Mouse (Mus musculus) retina, embryonic 14.5 days (tissue): ENCODE data around the gene Pan2.
A peak's percentile ranks its signal among the peaks of the same experiment; 100 is the strongest.

Experiments
- DNase-seq: peaks from one replicate; pipeline ENCODE4 v3.0.0-alpha.2; 2015; ENCODE audit warnings: low spot score

Pan2 gene

GRCm38 (mm10) chr10:128336597-128336996 is 33.5 kb downstream of the Pan2 start:
- DNase-seq: no peak

GRCm38 (mm10) chr10:128337306-128338181 is 34.4 kb downstream of the Pan2 start, which contains the start of gene Cs:
Gene Cs (plus strand): TSS chr10:128337734.
- DNase-seq: peak; percentile 98

DNA sequence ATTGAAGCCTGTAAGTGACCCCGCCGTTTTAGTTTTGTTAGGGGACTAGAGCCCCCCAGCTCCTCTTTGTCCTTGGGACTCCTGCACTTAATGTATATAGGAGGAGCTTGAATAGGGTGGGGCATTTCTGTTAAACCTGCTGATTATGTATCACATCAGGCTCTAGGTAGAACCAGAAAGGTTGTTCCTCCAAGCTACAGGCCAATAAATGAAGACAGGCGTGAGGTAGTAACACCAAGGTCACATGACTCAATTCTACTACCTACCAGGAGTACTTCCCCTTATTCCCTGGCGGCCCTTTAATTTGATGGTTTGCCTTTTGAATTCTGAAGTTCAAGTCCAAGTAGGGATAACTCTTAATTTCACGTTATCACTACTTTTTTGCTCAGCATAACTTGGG is 35.3 kb downstream of the Pan2 start:
- DNase-seq: no peak

DNA sequence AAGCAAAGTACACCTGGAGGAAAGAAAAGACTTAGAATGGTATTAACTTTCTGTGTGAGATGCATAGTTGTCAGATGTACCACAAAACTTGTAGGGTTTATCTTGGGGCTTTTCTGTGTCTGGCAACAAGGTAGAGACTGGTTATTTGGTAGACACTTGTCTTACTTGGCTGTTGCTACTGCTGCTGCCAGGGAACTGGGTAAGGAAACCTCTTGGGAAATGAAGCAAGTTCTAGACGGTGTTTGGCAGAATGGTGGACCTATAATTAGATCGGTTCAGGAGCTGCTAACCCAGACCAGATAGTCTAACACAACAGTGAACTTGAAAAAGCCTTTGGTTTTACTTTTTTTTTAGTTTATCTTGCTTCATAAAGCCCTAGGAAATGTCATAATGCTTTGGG is 35.8 kb downstream of the Pan2 start:
- no peak for DNase-seq

DNA sequence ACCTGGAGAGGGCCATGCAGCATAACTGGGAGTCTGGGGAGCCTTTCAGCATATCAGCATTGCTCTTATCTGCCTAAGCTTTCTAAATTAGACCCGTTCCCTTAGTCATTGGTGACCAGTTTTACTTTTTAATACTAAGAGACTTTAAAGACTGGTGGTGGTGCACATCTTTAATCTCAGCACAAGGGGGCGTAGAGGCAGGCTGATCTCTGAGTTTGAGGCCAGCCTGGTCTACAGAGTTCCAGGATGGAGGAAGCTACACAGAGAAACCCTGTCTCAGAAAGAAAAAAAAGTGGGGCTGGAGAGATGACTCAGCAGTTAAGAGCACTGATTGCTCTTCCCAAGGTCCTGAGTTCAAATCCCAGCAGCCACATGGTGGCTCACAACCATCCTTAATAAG is 37.1 kb downstream of the Pan2 start:
- DNase-seq: no peak

GRCm38 (mm10) chr10:128343436-128343835 is 40.3 kb downstream of the Pan2 start:
- DNase-seq: no peak

GRCm38 (mm10) chr10:128344568-128345275 is 41.6 kb downstream of the Pan2 start:
- DNase-seq: peak; percentile 36

DNA sequence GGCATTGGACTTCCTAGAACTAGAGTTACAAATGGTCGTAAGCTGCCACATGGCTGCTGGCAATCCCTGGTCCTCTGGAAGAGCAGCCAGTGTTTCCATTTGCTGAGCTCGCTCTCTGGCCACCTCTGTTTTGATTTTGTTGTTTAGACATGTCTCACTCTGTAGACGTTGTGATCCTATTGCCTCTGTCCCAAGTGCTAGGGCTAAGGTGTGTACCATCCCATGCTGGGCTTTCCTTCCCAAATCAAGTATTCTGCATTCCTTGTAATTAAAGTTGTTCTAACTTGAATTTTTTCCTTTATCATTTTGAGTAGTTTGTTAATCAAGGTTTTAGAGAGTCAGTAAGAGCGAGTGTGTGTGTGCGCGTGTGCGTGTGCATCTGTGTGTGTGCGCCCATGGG is 44.4 kb downstream of the Pan2 start:
- DNase-seq: no peak

GRCm38 (mm10) chr10:128358796-128359195 is 55.7 kb downstream of the Pan2 start:
- peak; percentile 82 for DNase-seq

DNA sequence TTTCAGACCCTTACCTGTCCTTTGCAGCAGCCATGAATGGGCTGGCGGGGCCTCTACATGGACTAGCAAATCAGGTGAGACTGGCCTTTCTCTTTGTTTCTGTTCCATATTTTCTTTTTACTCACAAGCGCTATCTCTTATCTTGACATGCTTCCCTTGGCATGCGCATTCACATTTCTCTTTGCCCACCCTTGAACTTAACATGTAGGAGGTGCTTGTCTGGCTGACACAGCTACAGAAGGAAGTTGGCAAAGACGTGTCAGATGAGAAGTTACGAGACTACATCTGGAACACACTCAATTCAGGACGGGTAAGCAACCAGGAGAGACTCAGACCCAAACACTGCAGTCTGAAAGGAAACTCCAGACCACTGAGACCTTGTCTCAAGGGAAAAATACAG is 56.1 kb downstream of the Pan2 start:
- DNase-seq: no peak

GRCm38 (mm10) chr10:128361836-128362235 is 58.7 kb downstream of the Pan2 start:
- no peak for DNase-seq

DNA sequence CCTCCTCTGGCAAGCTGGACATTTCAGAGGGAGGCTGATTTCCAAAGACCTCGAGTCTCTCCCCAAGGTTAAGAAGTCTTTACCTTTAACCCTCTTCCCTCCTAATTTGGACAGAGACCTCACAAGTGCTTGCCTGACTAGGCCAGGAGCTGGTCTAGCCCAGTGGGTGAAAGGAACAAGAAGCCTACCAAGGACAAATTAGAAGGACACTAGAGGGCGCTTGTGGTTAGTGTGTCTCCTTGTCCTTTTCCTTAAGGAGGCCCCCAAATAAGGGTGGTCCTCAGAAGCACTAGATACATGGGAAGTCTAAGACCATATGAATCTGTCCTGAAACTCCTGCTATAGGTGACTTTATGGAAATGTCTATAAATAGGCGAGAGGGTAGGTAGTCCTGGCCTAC is 59.4 kb downstream of the Pan2 start:
- DNase-seq: peak; percentile 84

DNA sequence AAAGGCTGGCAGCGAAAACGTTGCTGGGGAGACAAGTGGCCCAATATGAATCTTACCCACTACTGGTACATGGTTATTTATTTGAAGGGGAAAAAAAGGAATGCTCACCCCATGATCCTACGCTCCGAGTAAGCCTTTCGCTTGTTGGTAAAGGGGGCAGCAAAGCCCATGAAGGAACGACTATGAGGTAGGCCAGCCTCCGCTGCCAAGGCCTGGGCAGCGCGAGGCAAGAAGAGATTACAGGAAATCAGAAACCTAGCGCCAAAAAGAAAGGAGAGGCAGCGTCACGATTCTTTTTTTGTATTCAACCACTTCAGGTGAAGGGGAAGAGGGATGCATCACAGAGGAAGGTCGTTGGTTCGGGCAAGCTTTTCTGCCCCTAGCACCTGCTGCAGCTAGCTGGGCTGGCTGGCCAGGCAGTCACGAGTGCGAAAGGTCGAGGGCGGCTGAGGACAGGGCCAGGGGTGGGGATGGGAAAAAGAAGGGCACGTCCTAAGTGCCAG is 64.8 kb downstream of the Pan2 start:
- no peak for DNase-seq

DNA sequence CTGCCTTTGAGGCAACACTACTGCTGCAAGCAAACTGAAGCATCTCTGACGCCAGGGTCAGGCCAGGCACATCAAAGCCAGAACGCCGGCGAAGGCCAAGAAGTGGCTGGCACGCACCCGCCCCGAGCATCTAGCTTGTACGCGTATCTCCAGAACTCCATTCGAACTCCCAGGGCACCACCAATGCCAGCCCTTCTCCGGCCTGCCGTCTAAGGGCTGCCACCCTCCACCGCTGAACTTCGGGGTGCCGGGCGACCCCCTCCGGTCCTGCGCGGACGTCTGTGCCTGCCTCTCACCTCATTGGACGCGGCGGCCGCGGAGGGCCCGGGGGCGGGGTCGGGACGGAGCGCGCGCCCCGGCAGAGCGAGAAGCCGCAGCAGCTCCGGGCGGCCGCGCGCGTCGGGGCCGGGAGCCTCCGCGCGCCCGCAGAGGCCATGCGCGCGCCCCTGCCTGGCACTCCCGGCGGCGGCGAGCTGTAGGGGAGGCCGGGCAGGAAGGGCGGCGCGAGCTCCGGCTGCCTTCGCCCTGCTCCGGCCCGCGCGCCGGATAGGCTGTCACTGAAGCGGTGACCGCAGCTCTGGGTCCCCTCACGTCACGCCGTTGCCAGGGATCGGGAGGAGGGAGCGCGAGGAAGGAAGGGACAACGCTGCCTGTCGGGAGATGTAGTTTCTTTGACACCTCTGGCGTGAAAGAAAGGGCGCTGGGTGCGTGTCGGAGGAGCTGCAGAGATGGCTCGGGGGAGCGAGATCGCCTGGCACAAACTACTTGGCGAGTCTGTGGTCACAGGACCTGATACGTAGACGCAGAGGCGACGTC is 65.5 kb downstream of the Pan2 start, which contains the start of gene Coq10a:
Gene Coq10a, minus strand, starts transcription at position 596 of the 816 bp plus-strand sequence.
- DNase-seq: peak; percentile 90

- no peak for DNase-seq
Measured at GRCm38 (mm10) chr10:128369218-128369543, 66.0 kb downstream of the Pan2 start.

DNA sequence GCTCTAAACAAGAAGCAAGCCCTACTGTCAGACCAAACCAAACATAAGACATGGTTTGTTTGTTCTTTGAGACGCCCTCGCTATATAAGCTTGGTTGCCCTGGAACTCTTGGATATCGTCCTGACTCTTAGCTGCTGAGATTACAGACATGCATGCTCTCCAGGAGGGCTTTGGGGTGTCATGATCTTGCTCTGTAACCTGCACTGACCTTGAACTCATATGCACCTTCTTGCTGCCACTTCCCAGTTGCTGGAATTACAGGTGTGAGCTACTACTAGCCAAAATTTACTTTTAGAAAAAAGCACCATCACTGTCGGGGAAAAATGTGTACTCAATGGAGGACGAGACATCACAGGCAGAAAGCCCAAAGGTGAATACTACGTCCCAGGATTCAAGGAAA is 66.5 kb downstream of the Pan2 start:
- DNase-seq: no peak

GRCm38 (mm10) chr10:128370021-128370420 is 66.9 kb downstream of the Pan2 start:
- DNase-seq: no peak

DNA sequence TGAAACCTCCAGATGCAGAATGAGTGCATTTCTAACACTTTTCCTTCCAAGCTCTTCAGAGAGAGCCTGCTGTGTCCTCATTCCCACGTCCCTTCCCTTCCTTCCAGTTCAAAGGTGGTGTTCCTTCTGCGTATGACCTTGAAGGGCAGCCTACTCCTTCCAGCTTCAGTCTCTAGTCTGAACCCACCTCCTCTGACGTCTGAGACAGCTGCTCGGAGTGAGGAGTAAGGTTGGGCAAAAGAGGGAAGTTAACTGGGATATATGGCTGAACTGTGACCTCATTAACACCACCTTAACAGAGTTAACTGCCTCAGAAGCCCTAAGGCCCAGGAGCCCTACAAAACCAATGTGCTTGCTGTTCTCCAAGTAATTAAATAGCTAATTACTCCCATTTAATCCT is 67.5 kb downstream of the Pan2 start:
- no peak for DNase-seq
